Mouse (Mus musculus) kidney, adult 2 months (tissue): ENCODE data around the gene Nav3. TPM values are rescaled to one million over a fixed set of nuclear protein-coding genes. Genes with fewer than 3 reads are reported as not detected.

Experiments used
- DNase-seq: peaks from one replicate; pipeline ENCODE4 v3.0.0; 2021
- H3K27ac ChIP-seq: fragments of 200-500 bp; 2 replicates; pipeline ENCODE4 v1.5.1; 2012; ENCODE audit warnings: low read depth, low read length, control low read depth, inconsistent platforms; ENCODE audit not compliant: insufficient read depth
- H3K27me3 ChIP-seq: fragments of 200-500 bp; replicated peaks from 2 replicates; pipeline ENCODE4 v1.6.1; 2012; ENCODE audit warnings: mild to moderate bottlenecking, moderate library complexity, low read length, inconsistent platforms; ENCODE audit not compliant: control insufficient read depth, insufficient read depth
- H3K36me3 ChIP-seq: fragments of 200-500 bp; 2 replicates; pipeline ENCODE4 v1.6.1; 2012; ENCODE audit warnings: mild to moderate bottlenecking, moderate library complexity, low read length, inconsistent platforms; ENCODE audit not compliant: control insufficient read depth, insufficient read depth
- H3K4me1 ChIP-seq: fragments of 200-500 bp; 2 replicates; pipeline ENCODE4 v1.6.1; 2011; ENCODE audit warnings: low read length; ENCODE audit not compliant: control insufficient read depth, insufficient read depth
- H3K4me3 ChIP-seq: fragments of 200-500 bp; 2 replicates; pipeline ENCODE4 v1.5.1; 2011; ENCODE audit warnings: mild to moderate bottlenecking, low read depth, low read length, control low read depth; ENCODE audit not compliant: insufficient read depth
- CTCF ChIP-seq: fragments of 200-500 bp; conservative IDR thresholded peaks from 2 replicates; pipeline ENCODE4 v1.5.1; 2011; ENCODE audit warnings: low read depth, mild to moderate bottlenecking, control low read depth, low read length, moderate library complexity, mixed read lengths; ENCODE audit not compliant: insufficient read depth, insufficient read length
- POLR2A ChIP-seq: fragments of 200-500 bp; IDR thresholded peaks from one replicate; pipeline ENCODE4 v1.6.1; 2011; ENCODE audit warnings: low read depth, low read length, control low read depth
- WGBS: fragments of 180-500 bp; shearing (Covaris S2); methylation state at CpG from one replicate; pipeline ENCODE4 v1.1.7; 2018; 5-methylcytosine and 5-hydroxymethylcytosine counted together
- polyA plus RNA-seq: library from polyadenylated mRNA; depleted of rRNA; stranded (reverse); fragments of >200 nt; gene quantifications from 2 replicates; pipeline ENCODE4 v1.2.3, GENCODE M21; 2012

Gene Nav3
- polyA plus RNA-seq, 1 experiment, result 1.8 TPM

DNA sequence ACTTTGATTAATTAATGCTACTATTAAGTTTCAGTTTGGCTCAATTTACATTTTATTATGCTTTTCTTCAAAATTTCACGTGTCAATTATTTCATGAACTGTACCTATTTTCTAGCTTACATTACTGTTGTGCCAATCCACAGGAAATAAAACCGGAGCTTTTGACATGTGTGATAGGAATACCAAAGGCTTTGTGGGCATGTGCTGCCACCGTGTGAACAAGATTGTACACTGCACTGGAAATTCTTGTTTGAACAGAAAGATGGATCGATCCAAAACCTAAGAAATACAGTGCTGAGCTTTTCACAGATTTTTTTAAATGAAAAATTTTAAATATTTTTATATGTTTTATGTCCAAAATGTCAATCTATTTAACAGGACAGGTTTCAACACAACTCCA, 591.3 kb downstream of the Nav3 start:
- peak; percentile 33 for DNase-seq
- H3K27ac ChIP-seq, result no peak overlapping the region
- TF ChIP-seq CTCF (no peak), POLR2A (no peak)
- no peaks in the 10 kb centered on the region; the same call in 1 of the 2 replicates for H3K27me3 ChIP-seq
- no peak overlapping the region for H3K4me3 ChIP-seq
- H3K4me1 ChIP-seq, result no peaks in the 10 kb centered on the region
- WGBS, result 10% methylated on average over 4 of the region's 4 CpGs
- no peaks in the 10 kb centered on the region for H3K36me3 ChIP-seq

DNA sequence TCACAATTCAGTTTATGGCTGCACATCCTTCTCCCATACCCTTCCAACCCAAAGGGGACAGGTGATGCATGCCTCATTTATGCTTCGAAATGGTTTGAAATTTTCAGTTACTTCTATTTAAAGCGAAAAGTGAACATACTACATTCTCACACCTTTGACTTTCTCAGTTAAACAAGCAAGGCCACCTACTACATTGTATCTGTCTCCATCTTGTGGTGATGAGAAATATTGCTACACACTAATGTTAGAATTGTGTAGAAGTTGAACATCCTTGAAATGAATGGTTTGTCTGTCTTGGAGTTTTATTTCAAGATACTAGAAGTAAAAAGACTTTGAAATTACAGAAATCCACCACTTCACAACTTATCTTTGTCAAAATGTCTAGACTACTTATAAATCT, 594.7 kb downstream of the Nav3 start:
- WGBS, result 49% methylated on average over 2 of the region's 2 CpGs
- TF ChIP-seq CTCF (peak; percentile 21; the same call in 1 of the 2 replicates), POLR2A (no peak)
- Histone ChIP-seq H3K27ac (no peak overlapping the region), H3K4me3 (no peak overlapping the region), H3K27me3 (no peaks in the 10 kb centered on the region; the same call in 1 of the 2 replicates), H3K4me1 (no peaks in the 10 kb centered on the region), H3K36me3 (no peaks in the 10 kb centered on the region)
- DNase-seq, result peak; percentile 28

DNA sequence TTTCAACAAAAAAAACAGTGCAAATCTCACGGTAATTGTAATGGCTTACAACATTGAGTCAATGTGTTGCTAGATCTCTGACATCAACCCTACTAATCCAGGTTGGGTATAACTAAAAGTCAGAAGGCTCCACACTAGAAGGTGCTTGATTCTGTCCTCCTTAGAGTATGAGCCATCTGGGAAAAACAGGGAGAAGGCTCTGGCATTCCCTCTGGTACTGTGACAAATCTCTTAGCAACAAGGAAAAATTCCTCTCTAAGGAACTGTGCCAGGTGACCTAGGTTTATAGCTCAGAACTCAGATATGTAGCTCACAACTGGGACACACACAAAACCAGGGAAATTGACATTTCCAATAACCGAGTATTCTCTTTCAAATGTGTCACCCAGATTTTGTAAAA, 597.4 kb downstream of the Nav3 start:
- Histone ChIP-seq H3K4me3 (no peak overlapping the region), H3K4me1 (no peaks in the 10 kb centered on the region), H3K36me3 (no peaks in the 10 kb centered on the region), H3K27ac (no peak overlapping the region), H3K27me3 (no peaks in the 10 kb centered on the region; the same call in 1 of the 2 replicates)
- WGBS, result 78% methylated on average over 2 of the region's 2 CpGs
- TF ChIP-seq POLR2A, result no peak
- DNase-seq, result no peak

DNA sequence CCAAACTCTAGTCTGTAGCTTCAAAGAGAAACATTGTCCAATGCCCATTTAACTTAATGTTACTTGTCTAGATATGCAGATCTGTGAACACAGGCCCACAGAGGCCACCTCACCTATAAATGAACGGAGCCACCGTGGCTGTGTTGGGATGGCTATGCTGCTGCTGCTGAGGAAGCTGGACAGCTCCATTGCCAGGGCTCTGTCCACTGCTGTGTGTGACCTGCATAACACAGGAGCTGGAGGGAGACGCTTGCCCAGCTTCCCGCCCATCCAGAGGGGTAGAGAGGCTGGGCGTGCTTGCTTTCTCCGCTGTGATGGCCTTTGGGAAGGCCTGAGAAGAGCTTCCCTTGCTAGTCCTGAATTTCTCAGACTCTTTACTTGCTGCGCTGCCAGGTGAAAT, 603.6 kb downstream of the Nav3 start:
- Histone ChIP-seq H3K36me3 (no peaks in the 10 kb centered on the region), H3K27ac (no peak overlapping the region), H3K27me3 (no peaks in the 10 kb centered on the region), H3K4me3 (no peak overlapping the region), H3K4me1 (no peaks in the 10 kb centered on the region)
- 29% methylated on average over 7 of the region's 7 CpGs for WGBS
- DNase-seq, result no peak
- TF ChIP-seq POLR2A (no peak), CTCF (no peak)

DNA sequence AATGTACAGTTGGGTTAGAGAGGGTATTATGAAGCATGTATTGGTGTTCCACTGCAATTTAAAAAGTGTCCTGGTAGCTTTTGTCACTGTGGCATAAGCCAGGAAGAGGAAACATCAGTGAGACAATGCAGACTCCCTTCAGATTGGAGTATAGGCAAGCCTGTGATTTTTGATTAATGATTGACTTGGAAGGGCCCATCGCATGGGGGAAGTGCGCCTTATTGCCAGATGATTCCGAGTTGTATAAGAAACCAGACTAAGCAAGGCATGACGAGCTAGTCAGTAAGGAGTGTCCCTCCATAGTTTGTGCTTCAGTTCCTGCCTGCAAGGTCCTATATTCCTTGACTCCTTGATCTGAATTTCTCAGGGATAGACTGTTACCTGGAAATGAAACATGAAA, 608.4 kb downstream of the Nav3 start:
- no peak for TF ChIP-seq POLR2A
- Histone ChIP-seq H3K27ac (no peak overlapping the region), H3K4me1 (no peaks in the 10 kb centered on the region), H3K4me3 (no peak overlapping the region), H3K36me3 (no peaks in the 10 kb centered on the region), H3K27me3 (no peaks in the 10 kb centered on the region)
- DNase-seq, result no peak
- 32% methylated on average over 4 of the region's 4 CpGs for WGBS

DNA sequence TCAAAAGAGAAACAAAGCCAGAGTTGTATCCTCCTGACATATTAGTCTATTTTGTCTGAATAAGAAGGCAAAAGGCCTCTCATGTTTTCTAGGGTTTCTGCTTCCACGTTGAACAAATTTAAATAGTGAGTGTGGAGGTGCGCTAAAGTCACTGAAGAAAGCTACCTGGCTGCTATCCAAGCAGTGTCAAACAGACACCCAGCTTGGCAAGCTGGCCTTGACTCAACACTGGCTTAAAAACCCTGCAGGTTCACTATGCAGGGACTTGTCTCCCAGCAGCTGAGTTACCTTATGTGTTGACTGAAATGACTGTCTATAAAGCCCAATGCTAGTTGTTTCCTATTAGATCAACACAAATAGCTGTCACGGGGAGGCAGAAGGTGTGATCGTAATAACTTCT, 612.3 kb downstream of the Nav3 start:
- no peaks in the 10 kb centered on the region for H3K27me3 ChIP-seq
- no peaks in the 10 kb centered on the region for H3K4me1 ChIP-seq
- H3K36me3 ChIP-seq, result no peaks in the 10 kb centered on the region
- TF ChIP-seq CTCF (no peak), POLR2A (no peak)
- no peak for DNase-seq
- 75% methylated on average over 4 of the region's 4 CpGs for WGBS
- H3K4me3 ChIP-seq, result no peak overlapping the region
- no peak overlapping the region for H3K27ac ChIP-seq

DNA sequence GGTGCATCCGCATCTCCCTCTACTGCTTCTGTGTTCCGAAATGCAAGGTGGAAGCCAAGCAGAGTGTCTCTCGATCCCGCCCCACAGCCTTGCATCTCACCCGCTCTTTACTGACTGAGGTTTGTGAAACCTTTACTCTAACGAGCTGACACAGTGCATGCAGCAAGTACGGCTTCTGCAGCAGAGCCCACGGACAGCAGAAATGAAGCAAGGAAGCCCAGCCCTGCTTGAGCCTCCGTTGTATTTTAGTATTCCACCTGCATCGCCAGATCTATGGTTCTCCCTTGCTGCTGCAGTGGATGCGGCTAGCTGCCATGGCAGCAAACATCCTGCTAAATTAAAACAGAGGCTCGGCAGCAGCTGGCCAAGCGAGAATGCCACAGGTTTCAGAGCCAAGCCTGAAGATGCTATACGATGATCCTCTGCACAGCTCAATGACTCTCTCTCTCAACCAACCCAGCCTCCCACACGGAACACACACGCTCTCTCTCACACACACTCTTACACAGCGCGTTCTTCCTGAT, 623.2 kb downstream of the Nav3 start:
- Histone ChIP-seq H3K27me3 (no peaks in the 10 kb centered on the region), H3K36me3 (no peaks in the 10 kb centered on the region), H3K4me3 (no peak overlapping the region), H3K27ac (no peak overlapping the region), H3K4me1 (no peaks in the 10 kb centered on the region)
- DNase-seq, result no peak
- WGBS, result 31% methylated on average over 18 of the region's 18 CpGs
- TF ChIP-seq CTCF (no peak), POLR2A (no peak)
